15 mouse cellular contexts compared by ENCODE assay signal in genomic region chr10:108528338-108528737, GRCm38 (mm10).
"Had no signal": no experiment of that assay in that cellular context is flagged by ENCODE, and none has a peak within 500 bp of the region (broad histone marks: within the 10 kb centered on the region; RNA-seq: fewer than 3 reads in every experiment).

No protein-coding gene starts in this region.

- H3K27ac ChIP-seq: intestine, embryonic 15.5 days; liver, embryonic 14.5 days; macrophage; midbrain, embryonic 13.5 days; stomach, embryonic 15.5 days had no signal

- H3K4me3 ChIP-seq: intestine, embryonic 15.5 days; midbrain, embryonic 13.5 days; stomach, embryonic 15.5 days had no signal

- H3K36me3 ChIP-seq: intestine, embryonic 15.5 days; midbrain, embryonic 13.5 days; stomach, embryonic 15.5 days had no signal

- H3K9me3 ChIP-seq: intestine, embryonic 15.5 days; midbrain, embryonic 13.5 days; stomach, embryonic 15.5 days had no signal

- H3K4me1 ChIP-seq: intestine, embryonic 15.5 days; stomach, embryonic 15.5 days had no signal

- DNase-seq: kidney, adult 18-20 months; kidney, adult 9 months; kidney, postnatal 14 days; kidney, postnatal 4 days; liver, postnatal 0 days; lung, embryonic 14.5 days; right cerebral cortex, postnatal 14 days; spleen, adult 18-20 months; thymus, postnatal 25 days had no signal

- H3K27me3 ChIP-seq: intestine, embryonic 15.5 days; midbrain, embryonic 13.5 days; stomach, embryonic 15.5 days had no signal

- ATAC-seq: intestine, embryonic 15.5 days; liver, postnatal 0 days; lung, postnatal 0 days; midbrain, embryonic 13.5 days had no signal

- H3K9ac ChIP-seq: intestine, embryonic 15.5 days; liver, embryonic 14.5 days; liver, postnatal 0 days; lung, embryonic 14.5 days; midbrain, embryonic 13.5 days; stomach, embryonic 15.5 days had no signal

- H3K4me2 ChIP-seq: intestine, embryonic 15.5 days; lung, embryonic 14.5 days; midbrain, embryonic 13.5 days; stomach, embryonic 15.5 days had no signal
